Mouse (Mus musculus): Measurements from ENCODE around the gene Nt5c3b. TPM values are rescaled to one million over a fixed set of nuclear protein-coding genes. Genes with fewer than 3 reads are reported as not detected.
A peak's percentile ranks its signal among the peaks of the same experiment; 100 is the strongest.

Gene Nt5c3b
- polyA plus RNA-seq (2016; fragmentation: Nextera tagmentation; extraction: Ambion mirVana) = 101 and 105 TPM in 2 replicates

DNA sequence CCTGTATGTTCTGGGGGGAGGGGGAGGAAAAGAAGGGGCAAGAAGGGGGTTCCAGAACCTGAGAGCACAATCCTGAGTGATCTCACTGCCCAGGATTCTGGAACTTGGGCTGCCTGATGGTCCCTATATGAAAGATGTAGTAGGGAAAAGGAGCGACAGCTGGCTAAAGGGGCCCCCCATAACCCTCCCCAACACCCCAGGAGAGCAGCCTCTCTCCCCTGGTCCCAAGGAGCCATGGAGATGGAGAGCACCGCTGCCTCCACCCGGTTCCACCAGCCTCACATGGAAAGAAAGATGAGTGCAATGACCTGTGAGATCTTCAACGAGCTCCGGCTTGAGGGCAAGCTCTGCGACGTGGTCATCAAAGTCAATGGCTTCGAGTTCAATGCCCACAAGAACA is at the start of gene Nt5c3b, which contains the start of gene Klhl10:
Gene Nt5c3b (minus strand): TSS at position 12 of the 400 bp plus-strand sequence.
Gene Klhl10 (plus strand): TSS at position 121 of the 400 bp plus-strand sequence.
- peaks cover 12% of the 10 kb centered on the region for H3K4me1 ChIP-seq
- H3K36me3 ChIP-seq = peaks cover 6% of the 10 kb centered on the region
- H3K4me3 ChIP-seq = peak within 1 kb of the TSS; percentile 72
- peak within 1 kb of the TSS; percentile 92 for H3K9ac ChIP-seq
- ATAC-seq (ENCODE audit: low FRiP score, low read depth) = no peak
- no peak within 1 kb of the TSS for H3K27ac ChIP-seq
- H3K27me3 ChIP-seq (replicated peaks) = no peaks in the 10 kb centered on the region
- peak within 1 kb of the TSS; percentile 81 for H3K4me2 ChIP-seq (replicated peaks)
- no peaks in the 10 kb centered on the region for H3K9me3 ChIP-seq
- 89% methylated on average over 8 of the region's 8 CpGs for WGBS

DNA sequence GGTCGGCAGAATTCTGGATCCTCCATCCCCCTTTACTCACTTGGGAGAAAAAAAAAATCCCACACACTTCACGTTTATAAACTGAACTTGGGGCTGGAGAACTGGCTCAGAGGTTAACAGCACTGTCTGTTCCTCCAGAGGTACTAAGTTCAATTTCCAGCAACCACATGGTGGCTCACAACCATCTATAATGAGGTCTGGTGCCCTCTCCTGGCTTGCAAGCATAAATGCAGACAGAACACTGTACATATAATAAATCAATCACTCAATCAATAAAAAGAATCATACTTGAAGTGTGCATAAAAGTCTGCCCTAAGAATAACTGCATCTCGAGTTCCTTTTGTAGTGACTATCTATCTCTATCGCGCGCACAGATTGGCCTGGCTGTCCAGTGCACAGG is 49.3 kb upstream of the Nt5c3b start:
- H3K4me1 ChIP-seq = no peaks in the 10 kb centered on the region
- no peak overlapping the region for H3K9ac ChIP-seq
- no peaks in the 10 kb centered on the region for H3K27me3 ChIP-seq (replicated peaks)
- 91% methylated on average over 6 of the region's 6 CpGs for WGBS
- peaks cover 95% of the 10 kb centered on the region for H3K36me3 ChIP-seq
- no peaks in the 10 kb centered on the region for H3K9me3 ChIP-seq
- H3K4me3 ChIP-seq = no peak overlapping the region
- H3K4me2 ChIP-seq (replicated peaks) = no peak overlapping the region
- no peak overlapping the region for H3K27ac ChIP-seq
- ATAC-seq (ENCODE audit: low FRiP score, low read depth) = no peak

DNA sequence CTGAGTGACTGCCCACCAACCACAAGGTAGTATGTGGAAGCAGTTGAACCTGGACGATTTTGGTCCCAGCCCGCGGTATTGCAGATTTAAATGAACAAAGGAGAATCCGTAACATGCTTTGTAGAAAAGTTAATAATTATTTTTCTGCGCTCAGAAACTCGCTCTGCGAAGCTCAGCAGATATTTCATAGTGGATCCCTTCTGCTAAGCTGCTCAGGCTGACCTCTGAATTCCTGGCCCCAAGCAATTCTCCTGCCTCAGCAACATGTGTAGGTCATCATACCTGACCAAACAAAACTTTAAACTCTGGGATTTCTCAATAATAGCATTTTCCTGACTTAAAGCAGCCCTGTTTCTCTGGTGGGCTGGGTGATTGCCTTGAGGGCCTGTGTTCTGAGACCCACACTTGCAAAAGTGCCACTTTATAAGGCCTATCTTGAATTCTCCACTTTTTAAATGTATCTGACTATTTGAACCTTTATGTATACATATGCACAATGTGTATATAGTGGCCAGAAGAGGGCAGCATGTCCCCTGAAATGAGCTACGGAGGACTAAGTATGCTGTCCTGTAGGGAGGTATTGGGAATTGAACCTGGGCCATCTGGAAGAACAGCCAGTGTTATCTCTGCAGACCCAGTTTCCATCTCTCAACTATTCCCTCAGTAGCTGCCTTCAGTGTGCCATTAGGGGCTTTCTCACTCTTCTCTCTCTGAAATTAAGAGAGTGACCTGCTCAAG is 44.4 kb upstream of the Nt5c3b start:
- H3K9ac ChIP-seq = no peak overlapping the region
- H3K36me3 ChIP-seq = peaks cover 99% of the 10 kb centered on the region
- H3K27ac ChIP-seq = no peak overlapping the region
- WGBS = 88% methylated on average over 8 of the region's 8 CpGs
- ATAC-seq (ENCODE audit: low FRiP score, low read depth) = no peak
- no peaks in the 10 kb centered on the region for H3K9me3 ChIP-seq
- H3K27me3 ChIP-seq (replicated peaks) = no peaks in the 10 kb centered on the region
- no peak overlapping the region for H3K4me3 ChIP-seq
- no peak overlapping the region for H3K4me2 ChIP-seq (replicated peaks)
- H3K4me1 ChIP-seq = no peaks in the 10 kb centered on the region

DNA sequence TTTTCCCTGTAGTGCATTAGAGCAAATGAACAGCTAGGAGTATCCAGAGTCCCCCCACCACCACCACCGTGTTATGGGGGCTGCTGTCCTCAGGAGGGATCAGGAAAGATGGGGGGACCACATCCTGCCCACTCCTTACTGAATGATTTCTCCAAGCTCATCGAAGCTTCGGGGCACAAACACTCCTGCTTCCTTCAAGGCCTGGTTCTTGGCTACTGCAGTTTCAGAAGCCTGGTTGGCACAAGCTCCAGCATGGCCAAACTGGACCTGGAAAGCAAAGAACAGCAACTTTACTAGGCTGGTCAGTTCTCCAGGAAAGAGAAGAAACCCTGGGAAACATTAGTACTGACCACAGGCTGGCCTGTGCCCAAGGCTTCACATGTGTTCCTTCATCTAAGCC is 42.9 kb upstream of the Nt5c3b start:
- ATAC-seq (ENCODE audit: low FRiP score, low read depth) = no peak
- Histone ChIP-seq H3K4me3 (no peak overlapping the region), H3K36me3 (peaks cover 99% of the 10 kb centered on the region), H3K4me1 (no peaks in the 10 kb centered on the region), H3K27me3 (replicated peaks) (no peaks in the 10 kb centered on the region), H3K27ac (no peak overlapping the region), H3K9me3 (no peaks in the 10 kb centered on the region), H3K9ac (no peak overlapping the region), H3K4me2 (replicated peaks) (no peak overlapping the region)
- WGBS = 94% methylated on average over 3 of the region's 3 CpGs

DNA sequence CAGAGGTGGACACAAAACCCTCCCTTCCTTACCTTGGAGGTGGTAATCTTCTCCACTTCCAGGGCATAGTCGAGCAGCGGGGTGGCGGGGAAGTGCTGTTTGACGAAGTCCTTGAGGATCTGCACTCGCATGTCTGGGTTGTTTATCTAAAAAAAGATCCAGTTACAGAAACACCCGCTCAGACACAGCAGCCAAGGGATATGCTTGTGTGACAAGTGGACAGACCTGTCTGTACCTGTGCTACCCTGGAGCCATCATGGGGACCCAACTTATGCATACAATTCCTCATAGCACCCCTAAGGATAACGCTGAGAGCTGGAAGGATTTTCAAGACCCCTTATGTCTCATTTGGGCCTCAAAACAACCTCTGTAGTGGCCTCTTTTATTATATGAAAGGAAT is 37.5 kb upstream of the Nt5c3b start:
- Histone ChIP-seq H3K27me3 (replicated peaks) (no peaks in the 10 kb centered on the region), H3K36me3 (peaks cover 84% of the 10 kb centered on the region), H3K27ac (no peak overlapping the region), H3K9me3 (no peaks in the 10 kb centered on the region), H3K4me3 (no peak overlapping the region), H3K9ac (no peak overlapping the region), H3K4me2 (replicated peaks) (no peak overlapping the region), H3K4me1 (no peaks in the 10 kb centered on the region)
- no peak for ATAC-seq (ENCODE audit: low FRiP score, low read depth)
- 92% methylated on average over 7 of the region's 7 CpGs for WGBS

DNA sequence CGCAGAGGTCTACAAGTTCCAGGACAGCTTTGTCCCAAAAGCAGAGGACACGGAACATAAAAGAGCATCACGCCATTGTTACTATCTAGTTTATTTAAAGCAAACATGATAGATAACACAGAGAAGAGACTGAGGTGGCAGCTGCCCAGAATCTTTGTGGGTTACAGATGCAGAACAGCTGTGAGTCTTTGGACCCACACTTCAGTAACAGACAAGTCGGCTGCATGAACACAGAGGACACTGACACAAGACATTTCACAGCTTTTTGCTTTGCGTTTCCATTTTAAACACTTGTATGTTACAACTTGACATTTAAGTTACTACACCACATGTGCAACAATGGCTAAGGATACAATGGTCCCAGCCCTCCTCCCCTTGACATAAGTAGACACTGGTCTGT is 34.7 kb upstream of the Nt5c3b start:
- Histone ChIP-seq H3K27ac (no peak overlapping the region), H3K27me3 (replicated peaks) (no peaks in the 10 kb centered on the region), H3K4me2 (replicated peaks) (no peak overlapping the region), H3K9ac (no peak overlapping the region), H3K36me3 (peaks cover 55% of the 10 kb centered on the region), H3K4me1 (peaks cover under 1% of the 10 kb centered on the region), H3K4me3 (no peak overlapping the region), H3K9me3 (no peaks in the 10 kb centered on the region)
- WGBS = 92% methylated on average over 5 of the region's 5 CpGs
- no peak for ATAC-seq (ENCODE audit: low FRiP score, low read depth)

DNA sequence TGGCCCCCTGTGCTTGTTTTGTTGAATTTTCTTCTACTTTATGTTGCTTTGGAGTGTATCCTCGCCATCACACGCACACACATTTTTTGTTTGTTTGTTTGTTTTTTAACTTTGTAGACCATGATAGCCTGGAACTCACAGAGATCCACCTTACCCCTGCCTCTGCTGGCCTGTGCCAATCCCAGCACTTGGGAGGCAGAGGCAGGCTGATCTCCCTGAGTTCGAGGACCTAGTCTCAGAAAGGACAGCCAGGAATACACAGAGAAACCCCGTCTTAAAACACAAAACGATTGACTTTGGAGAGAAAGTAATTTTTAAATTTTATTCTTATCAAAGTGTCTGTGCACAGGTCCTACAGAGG is 31.3 kb upstream of the Nt5c3b start:
- no peak overlapping the region for H3K9ac ChIP-seq
- 0 out of 2 replicates have a peak overlapping the region, but pooled peaks have one; percentile 96 for H3K4me3 ChIP-seq
- WGBS = 34% methylated on average over 5 of the region's 5 CpGs
- H3K4me2 ChIP-seq (replicated peaks) = peak overlapping the region; percentile 85
- peaks cover 18% of the 10 kb centered on the region for H3K4me1 ChIP-seq
- peak; percentile 34; the same call in 1 of the 2 replicates for ATAC-seq (ENCODE audit: low FRiP score, low read depth)
- peaks cover 22% of the 10 kb centered on the region for H3K36me3 ChIP-seq
- no peaks in the 10 kb centered on the region for H3K9me3 ChIP-seq
- H3K27ac ChIP-seq = no peak overlapping the region
- H3K27me3 ChIP-seq (replicated peaks) = no peaks in the 10 kb centered on the region

DNA sequence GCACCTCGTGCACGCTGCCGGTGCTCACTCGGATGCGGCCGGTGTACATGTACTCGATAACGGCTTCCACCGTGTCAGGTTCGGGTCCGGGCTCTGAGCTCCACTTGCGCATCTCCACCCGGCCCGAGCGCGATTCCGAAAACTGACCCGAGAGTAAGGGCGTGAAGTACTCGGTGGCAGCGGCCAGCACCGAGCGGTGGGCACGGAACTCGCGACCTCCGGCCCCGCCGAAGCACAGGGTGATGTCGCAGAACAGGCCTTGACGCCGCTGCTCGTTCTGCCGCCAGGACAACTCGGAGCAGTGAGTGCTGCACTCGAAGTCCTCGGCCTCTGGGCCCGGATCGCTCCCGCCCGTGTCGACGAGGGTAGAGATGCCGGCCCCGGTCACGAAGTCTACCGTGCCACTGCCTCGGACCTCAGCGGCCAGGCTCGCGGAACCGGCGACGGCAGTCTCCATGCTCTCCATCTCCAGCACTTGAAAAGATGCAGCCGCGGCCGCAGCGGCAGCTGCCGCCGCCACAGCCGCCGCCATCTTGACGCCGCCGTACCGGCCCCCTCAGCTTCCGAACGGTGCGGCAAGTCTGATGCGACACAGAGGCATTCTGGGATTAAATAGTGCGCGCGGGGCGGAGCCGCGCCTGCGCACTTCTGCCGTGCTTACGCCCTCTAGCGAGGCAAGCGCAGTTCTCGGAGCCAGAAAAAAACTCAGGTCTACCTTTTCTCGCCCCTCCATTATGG is 30.8 kb upstream of the Nt5c3b start, which contains the start of gene Klhl11:
Gene Klhl11 (minus strand): TSS at position 545 of the 738 bp plus-strand sequence.
- WGBS = under 1% methylated on average over 83 of the region's 83 CpGs
- Histone ChIP-seq H3K36me3 (peaks cover 18% of the 10 kb centered on the region), H3K4me3 (peak within 1 kb of the TSS; percentile 96), H3K27me3 (replicated peaks) (no peaks in the 10 kb centered on the region), H3K27ac (peak within 1 kb of the TSS; percentile 64; the same call in 1 of the 2 replicates), H3K9ac (peak within 1 kb of the TSS; percentile 92), H3K4me2 (replicated peaks) (peak within 1 kb of the TSS; percentile 85), H3K4me1 (peaks cover 18% of the 10 kb centered on the region), H3K9me3 (no peaks in the 10 kb centered on the region)
- ATAC-seq (ENCODE audit: low FRiP score, low read depth) = peak; percentile 88

DNA sequence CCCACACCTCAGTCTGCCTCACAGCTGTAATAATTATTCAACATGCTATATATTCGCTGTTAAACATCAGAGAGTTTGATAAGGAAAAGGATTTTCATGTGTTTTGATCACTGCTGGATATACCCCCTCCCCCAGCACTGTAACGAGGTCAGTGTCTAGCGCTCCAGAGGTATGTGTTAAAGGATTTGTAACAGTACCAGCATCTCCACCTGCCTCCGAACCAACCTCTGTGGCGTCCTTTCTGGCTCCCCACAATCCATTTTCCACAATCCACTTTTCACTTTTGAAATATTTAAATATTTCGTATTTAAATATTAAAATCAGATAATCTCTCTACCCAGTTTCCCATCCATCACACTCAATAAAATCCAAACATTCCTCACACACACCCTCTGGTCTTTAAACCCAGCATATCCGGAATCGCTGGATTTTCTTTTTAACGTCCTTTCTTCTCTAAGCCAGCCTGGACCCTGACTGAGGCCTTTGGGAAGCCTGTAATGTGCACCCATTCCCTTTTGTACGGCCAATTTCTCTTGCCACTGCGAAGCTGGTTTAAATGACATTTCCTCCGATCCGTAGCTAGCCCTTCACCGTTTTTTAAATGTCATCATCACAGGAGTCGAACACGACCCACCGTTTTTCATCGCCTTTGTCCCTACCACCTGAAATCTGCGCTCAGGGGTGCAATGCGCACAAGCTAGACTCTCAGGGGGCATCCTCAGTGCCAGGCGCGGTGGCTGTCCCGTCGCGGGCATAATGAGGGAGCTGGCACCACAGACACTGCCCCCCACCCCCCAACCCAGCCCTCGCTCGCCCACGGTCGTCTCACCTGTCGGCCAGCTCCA is 30.0 kb upstream of the Nt5c3b start:
- 6% methylated on average over 30 of the region's 30 CpGs for WGBS
- Histone ChIP-seq H3K27me3 (replicated peaks) (no peaks in the 10 kb centered on the region), H3K4me1 (peaks cover 18% of the 10 kb centered on the region), H3K9ac (peak overlapping the region; percentile 92), H3K27ac (peak overlapping the region; percentile 64; the same call in 1 of the 2 replicates), H3K4me3 (peak overlapping the region; percentile 96), H3K9me3 (no peaks in the 10 kb centered on the region), H3K4me2 (replicated peaks) (peak overlapping the region; percentile 85), H3K36me3 (peaks cover 16% of the 10 kb centered on the region)
- ATAC-seq (ENCODE audit: low FRiP score, low read depth) = peak; percentile 22; the same call in 1 of the 2 replicates

DNA sequence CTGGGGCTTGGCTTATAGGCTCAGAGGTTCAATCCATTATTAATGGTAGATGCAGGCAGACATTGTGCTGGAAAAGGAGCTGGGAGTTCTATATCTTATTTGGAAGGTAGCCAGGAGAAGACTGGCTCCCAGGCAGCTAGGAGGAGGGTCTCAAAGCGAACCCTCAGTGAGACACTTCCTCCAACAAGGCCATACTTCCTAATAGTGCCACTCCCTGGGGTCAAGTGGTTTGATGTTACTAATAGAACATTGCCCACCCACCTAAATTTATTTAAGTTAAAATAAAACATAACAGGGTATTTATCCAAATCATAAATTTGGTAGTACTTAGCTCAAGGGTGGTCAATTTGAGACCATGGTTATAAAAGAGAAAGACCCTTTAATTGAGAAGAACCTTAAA is 24.2 kb upstream of the Nt5c3b start:
- Histone ChIP-seq H3K9ac (no peak overlapping the region), H3K4me1 (peaks cover 13% of the 10 kb centered on the region), H3K4me3 (no peak overlapping the region), H3K27me3 (replicated peaks) (no peaks in the 10 kb centered on the region), H3K9me3 (no peaks in the 10 kb centered on the region), H3K4me2 (replicated peaks) (no peak overlapping the region), H3K36me3 (peaks cover 31% of the 10 kb centered on the region), H3K27ac (no peak overlapping the region)
- 90% methylated on average over 1 of the region's 1 CpGs for WGBS
- no peak for ATAC-seq (ENCODE audit: low FRiP score, low read depth)

DNA sequence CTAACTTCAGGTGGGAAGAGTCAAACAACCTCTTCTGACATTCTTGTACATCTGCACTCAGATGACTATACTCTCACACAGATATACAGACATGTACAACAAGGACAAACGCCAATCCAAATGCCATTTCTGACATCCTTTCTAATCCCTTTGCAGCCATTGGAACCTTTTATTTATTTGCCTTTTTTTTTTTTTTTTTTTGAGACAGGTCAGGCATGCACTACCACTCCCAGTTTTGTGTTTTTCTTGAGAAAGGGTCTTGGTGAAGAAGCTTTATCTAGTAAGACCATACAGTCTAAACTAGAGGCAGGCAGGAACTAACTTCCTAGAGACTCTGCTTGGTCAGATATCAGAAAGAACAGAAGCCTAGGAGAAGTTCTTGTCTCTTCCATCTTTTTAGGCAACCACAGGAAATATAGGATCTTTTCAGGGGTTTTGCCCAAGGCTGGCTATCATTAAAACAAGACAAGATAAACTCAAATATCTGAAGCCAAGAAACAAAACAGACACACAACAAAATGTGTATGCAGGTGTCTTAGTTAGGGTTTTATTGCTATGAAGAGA is 23.7 kb upstream of the Nt5c3b start:
- H3K4me3 ChIP-seq = no peak overlapping the region
- H3K4me2 ChIP-seq (replicated peaks) = no peak overlapping the region
- H3K27me3 ChIP-seq (replicated peaks) = no peaks in the 10 kb centered on the region
- H3K9me3 ChIP-seq = no peaks in the 10 kb centered on the region
- ATAC-seq (ENCODE audit: low FRiP score, low read depth) = no peak
- 92% methylated on average over 1 of the region's 1 CpGs for WGBS
- H3K27ac ChIP-seq = no peak overlapping the region
- no peak overlapping the region for H3K9ac ChIP-seq
- peaks cover 7% of the 10 kb centered on the region for H3K4me1 ChIP-seq
- H3K36me3 ChIP-seq = peaks cover 31% of the 10 kb centered on the region

Data from neural tube, embryonic 12.5 days (tissue).